9 mouse cellular contexts compared by ENCODE assay signal in the genomic region with DNA sequence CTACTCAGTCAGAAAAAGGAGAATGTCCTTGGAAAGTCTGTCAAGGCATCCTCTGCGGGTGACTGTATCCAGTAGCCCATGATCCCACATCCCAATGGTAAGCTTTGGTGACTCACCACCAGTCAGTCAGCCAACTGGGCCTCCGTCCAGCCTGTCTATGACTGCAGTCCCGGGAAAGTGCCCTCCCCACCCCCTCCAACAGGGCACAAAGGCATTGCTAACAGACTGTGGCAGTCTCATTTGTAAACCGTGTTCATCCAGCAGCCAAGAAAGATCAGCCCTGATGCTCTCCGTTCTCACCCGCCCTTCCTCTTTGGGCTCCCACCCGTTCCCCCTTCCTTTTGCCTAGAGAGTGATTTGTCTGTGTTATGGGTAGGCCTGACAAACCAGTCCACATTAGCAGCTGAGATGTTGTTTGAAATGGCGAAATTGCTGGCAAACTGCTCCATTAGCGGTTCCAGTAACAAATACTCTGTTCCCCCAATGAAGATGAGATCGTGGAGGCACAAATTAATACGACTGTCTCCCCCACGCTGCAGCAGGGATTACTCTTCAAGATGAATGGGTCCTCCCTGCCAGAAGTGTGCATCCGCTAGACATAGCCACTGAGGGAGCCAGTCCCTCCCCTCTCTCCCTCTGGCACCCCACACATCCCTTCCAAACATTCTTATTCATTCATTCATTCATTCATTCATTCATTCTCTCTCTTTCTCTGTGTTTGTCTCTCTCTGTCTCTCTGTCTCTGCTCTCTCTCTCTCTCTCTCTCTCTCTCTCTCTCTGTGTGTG.
DNase-seq lines count a peak whose midpoint lies in the region; ATAC-seq lines count a peak whose summit lies in the region.
"Had no signal": no experiment of that assay in that cellular context is flagged by ENCODE, and none has a peak within 500 bp of the region (broad histone marks: within the 10 kb centered on the region; RNA-seq: fewer than 3 reads in every experiment).

No protein-coding gene starts in this region.

- intact Hi-C loops in heart, postnatal 36 days (cut with DNase I), result no loop called here

- peak; percentile 27; the same call in 1 of the 2 replicates for ATAC-seq in neural tube, embryonic 11.5 days (ENCODE audit: insufficient read depth, low FRiP score, low TSS enrichment)
- ATAC-seq in frontal cortex, adult (ENCODE audit: low TSS enrichment), result peak; percentile 79
- ATAC-seq in midbrain, embryonic 16.5 days, result peak; percentile 91

- H3K4me2 ChIP-seq in neural tube, embryonic 11.5 days (ENCODE audit: low read depth), result no peak overlapping the region
- no peak overlapping the region for H3K4me2 ChIP-seq in midbrain, embryonic 16.5 days (ENCODE audit: low read length)

- 68% methylated on average over 13 of the region's 13 CpGs for WGBS in neural tube, embryonic 11.5 days
- 54% methylated on average over 13 of the region's 13 CpGs for WGBS in midbrain, embryonic 16.5 days

- no peak overlapping the region for H3K4me3 ChIP-seq in neural tube, embryonic 11.5 days (ENCODE audit: low read depth, low read length)
- no peak overlapping the region for H3K4me3 ChIP-seq in midbrain, embryonic 16.5 days (ENCODE audit: low read depth, low read length)

- H3K4me1 ChIP-seq in neural tube, embryonic 11.5 days (ENCODE audit: control insufficient read depth, insufficient read depth, low read length), result no peaks in the 10 kb centered on the region
- H3K4me1 ChIP-seq in midbrain, embryonic 16.5 days (ENCODE audit: control insufficient read depth, insufficient read depth, low read length), result peaks cover 5% of the 10 kb centered on the region; the same call in 1 of the 2 replicates

- H3K9ac ChIP-seq in neural tube, embryonic 11.5 days (ENCODE audit: low read length), result no peak overlapping the region
- no peak overlapping the region for H3K9ac ChIP-seq in midbrain, embryonic 16.5 days (ENCODE audit: low read depth, low read length)

- H3K27ac ChIP-seq in neural tube, embryonic 11.5 days (ENCODE audit: low read depth, low read length), result no peak overlapping the region
- no peak overlapping the region; the same call in 1 of the 2 replicates for H3K27ac ChIP-seq in midbrain, embryonic 16.5 days (ENCODE audit: low read length)

- no peaks in the 10 kb centered on the region for H3K36me3 ChIP-seq in neural tube, embryonic 11.5 days (ENCODE audit: control insufficient read depth, insufficient read depth, low read length)
- no peaks in the 10 kb centered on the region for H3K36me3 ChIP-seq in midbrain, embryonic 16.5 days (ENCODE audit: control insufficient read depth, insufficient read depth, low read length)
- H3K36me3 ChIP-seq: G1E had no signal

- H3K27me3 ChIP-seq in neural tube, embryonic 11.5 days (ENCODE audit: control insufficient read depth, insufficient read depth, low read length), result no peaks in the 10 kb centered on the region
- no peaks in the 10 kb centered on the region; the same call in 1 of the 2 replicates for H3K27me3 ChIP-seq in midbrain, embryonic 16.5 days (ENCODE audit: control insufficient read depth, insufficient read depth, low read depth, low read length)

- peak; percentile 42 for DNase-seq in neural tube, embryonic 11.5 days (ENCODE audit: low spot score)
- DNase-seq in neural tube, embryonic 10.5 days (ENCODE audit: extremely low spot score, low spot score), result no peak
- DNase-seq in heart, postnatal 36 days, result peak; percentile 68 to 76
- DNase-seq in layer of hippocampus, postnatal 25 days (ENCODE audit: extremely low spot score in 1 of 2, low spot score in 1 of 2), result peak; percentile 46 to 72
- peak; percentile 36 for DNase-seq in urinary bladder, postnatal 25 days (ENCODE audit: low spot score)
- no peak for DNase-seq in spleen, postnatal 14 days (ENCODE audit: low spot score in 2 of 2)

- no peaks in the 10 kb centered on the region for H3K9me3 ChIP-seq in neural tube, embryonic 11.5 days (ENCODE audit: control insufficient read depth, low read length)
- no peaks in the 10 kb centered on the region for H3K9me3 ChIP-seq in midbrain, embryonic 16.5 days (replicated peaks; ENCODE audit: control insufficient read depth, low read length, poor library complexity, severe bottlenecking)

Comparison
In these comparisons a context has a peak if more than half of its experiments do, and no peak if none do; other contexts are left out.
1. DNase-seq: peak in neural tube, embryonic 11.5 days (single experiment), heart, postnatal 36 days (2 of 2), layer of hippocampus, postnatal 25 days (2 of 2) and urinary bladder, postnatal 25 days (single experiment); none in neural tube, embryonic 10.5 days (single experiment) and spleen, postnatal 14 days (0 of 2).
2. ATAC-seq: peak in every context shown above with its lines; median percentile 91 in midbrain, embryonic 16.5 days; 79 in frontal cortex, adult; 27 in neural tube, embryonic 11.5 days.